Mouse (Mus musculus): ENCODE data around the gene Klhdc7a.

Gene Klhdc7a

GRCm38 (mm10) chr4:139960724-139961315 is 7.0 kb downstream of the Klhdc7a start:
- in situ Hi-C loops (cut with MboI; ENCODE audit: low sequenced_read_pairs) = no loop called here

- in situ Hi-C loops (cut with MboI; ENCODE audit: low sequenced_read_pairs) = no loop called here
These were observed 7.6 kb downstream of the Klhdc7a start for GRCm38 (mm10) chr4:139960086-139960713.

- in situ Hi-C loops (cut with MboI; ENCODE audit: low sequenced_read_pairs) = no loop called here
These were observed 8.6 kb downstream of the Klhdc7a start for GRCm38 (mm10) chr4:139959188-139959587.

GRCm38 (mm10) chr4:139950876-139951485 is 16.8 kb downstream of the Klhdc7a start:
- in situ Hi-C loops (cut with MboI; ENCODE audit: low sequenced_read_pairs) = no loop called here

GRCm38 (mm10) chr4:139950431-139950848 is 17.4 kb downstream of the Klhdc7a start:
- in situ Hi-C loops (cut with MboI; ENCODE audit: low sequenced_read_pairs) = no loop called here

- in situ Hi-C loops (cut with MboI; ENCODE audit: low sequenced_read_pairs) = no loop called here
These were observed 19.2 kb downstream of the Klhdc7a start for GRCm38 (mm10) chr4:139948591-139948990.

GRCm38 (mm10) chr4:139947341-139947740 is 20.5 kb downstream of the Klhdc7a start:
- in situ Hi-C loops (cut with MboI; ENCODE audit: low sequenced_read_pairs) = no loop called here

- in situ Hi-C loops (cut with MboI; ENCODE audit: low sequenced_read_pairs) = no loop called here
These were observed 26.0 kb downstream of the Klhdc7a start for GRCm38 (mm10) chr4:139941831-139942230.

GRCm38 (mm10) chr4:139935557-139935956 is 32.3 kb downstream of the Klhdc7a start:
- in situ Hi-C loops (cut with MboI; ENCODE audit: low sequenced_read_pairs) = no loop called here

- in situ Hi-C loops (cut with MboI; ENCODE audit: low sequenced_read_pairs) = no loop called here
These were observed 34.6 kb downstream of the Klhdc7a start for GRCm38 (mm10) chr4:139932970-139933801.

GRCm38 (mm10) chr4:139931790-139932510 is 35.9 kb downstream of the Klhdc7a start:
- in situ Hi-C loops (cut with MboI; ENCODE audit: low sequenced_read_pairs) = no loop called here

- in situ Hi-C loops (cut with MboI; ENCODE audit: low sequenced_read_pairs) = no loop called here
These were observed 36.9 kb downstream of the Klhdc7a start for GRCm38 (mm10) chr4:139930885-139931284.

GRCm38 (mm10) chr4:139926161-139926561 is 41.7 kb downstream of the Klhdc7a start:
- in situ Hi-C loops (cut with MboI; ENCODE audit: low sequenced_read_pairs) = no loop called here

- in situ Hi-C loops (cut with MboI; ENCODE audit: low sequenced_read_pairs) = no loop called here
These were observed 42.3 kb downstream of the Klhdc7a start for GRCm38 (mm10) chr4:139925275-139926160.

- in situ Hi-C loops (cut with MboI; ENCODE audit: low sequenced_read_pairs) = no loop called here
These were observed 51.1 kb downstream of the Klhdc7a start for GRCm38 (mm10) chr4:139916731-139917130.

Measured in CH12F3 (cell line).